Mouse (Mus musculus): ENCODE results near the gene Olfr713.

- TF ChIP-seq CTCF (IDR thresholded peaks at IDR 0.05; ENCODE audit: insufficient read depth, low read length) (no peak), POLR2A (IDR thresholded peaks at IDR 0.05; ENCODE audit: borderline replicate concordance, extremely low read depth, low read depth, low read length) (no peak)
These were observed 25.0 kb upstream of the Olfr713 start, which contains the start of gene Olfr2 for GRCm38 (mm10) chr7:107005972-107006371.

All from lung, adult 2 months (tissue).